Mouse (Mus musculus) stomach, embryonic 16.5 days (tissue): ENCODE measurements around the gene Dnajc2. TPM values are rescaled to one million over a fixed set of nuclear protein-coding genes. Genes with fewer than 3 reads are reported as not detected.

ENCODE experiments used
- ATAC-seq: fragments of 200-750 bp; cut with Nextera tagmentation; 2 replicates; pipeline ENCODE4 v1.8.0; 2017; ENCODE audit warnings: moderate number of reproducible peaks, moderate TSS enrichment; ENCODE audit not compliant: insufficient read depth, low FRiP score
- H3K27ac ChIP-seq: fragments of 300-500 bp; sonication (generic); 2 replicates; pipeline ENCODE4 v1.5.1; 2014; ENCODE audit warnings: low read length
- H3K27me3 ChIP-seq: fragments of 300-500 bp; sonication (generic); 2 replicates; pipeline ENCODE4 v1.6.1; 2014; ENCODE audit warnings: low read length, control low read depth, mixed read lengths; ENCODE audit not compliant: control insufficient read depth, insufficient read depth
- H3K36me3 ChIP-seq: fragments of 300-500 bp; sonication (generic); 2 replicates; pipeline ENCODE4 v1.6.1; 2014; ENCODE audit warnings: low read length; ENCODE audit not compliant: control insufficient read depth, insufficient read depth
- H3K4me1 ChIP-seq: fragments of 300-500 bp; sonication (generic); 2 replicates; pipeline ENCODE4 v1.6.1; 2014; ENCODE audit warnings: low read length, control low read depth, mixed read lengths; ENCODE audit not compliant: control insufficient read depth, insufficient read depth
- H3K4me2 ChIP-seq: fragments of 300-500 bp; sonication (generic); 2 replicates; pipeline ENCODE4 v1.6.1; 2014; ENCODE audit warnings: low read depth, low read length, mixed read lengths
- H3K4me3 ChIP-seq: fragments of 300-500 bp; sonication (generic); replicated peaks from 2 replicates; pipeline ENCODE4 v1.5.1; 2014; ENCODE audit warnings: mild to moderate bottlenecking, low read length
- H3K9ac ChIP-seq: fragments of 300-500 bp; sonication (generic); 2 replicates; pipeline ENCODE4 v1.6.1; 2014; ENCODE audit warnings: low read length
- H3K9me3 ChIP-seq: fragments of 300-500 bp; sonication (generic); replicated peaks from 2 replicates; pipeline ENCODE4 v1.6.1; 2016; ENCODE audit warnings: low read length, control low read depth; ENCODE audit not compliant: control insufficient read depth
- WGBS: fragments of 180-500 bp; shearing (Covaris S2); extraction: QIAGEN DNeasy Blood & Tissue Kit; methylation state at CpG from one replicate; pipeline ENCODE4 v1.1.7; 2014; 5-methylcytosine and 5-hydroxymethylcytosine counted together
- polyA plus RNA-seq: library from polyadenylated mRNA; unstranded; fragments of >200 nt; fragmentation: Nextera tagmentation; extraction: Ambion mirVana; gene quantifications from 2 replicates; pipeline ENCODE4 v1.2.1, GENCODE M21; 2015

Dnajc2 gene
- polyA plus RNA-seq, 1 experiment from 2014 or later, result 47.6 TPM

- H3K27ac ChIP-seq, result no peak overlapping the region
- no peaks in the 10 kb centered on the region for H3K27me3 ChIP-seq
- no peaks in the 10 kb centered on the region for H3K4me1 ChIP-seq
- H3K9ac ChIP-seq, result no peak overlapping the region
- no peaks in the 10 kb centered on the region for H3K9me3 ChIP-seq
- H3K4me3 ChIP-seq, result no peak overlapping the region
- 91% methylated on average over 6 of the region's 6 CpGs for WGBS
- ATAC-seq, result no peak
- H3K36me3 ChIP-seq, result peaks cover 23% of the 10 kb centered on the region
- no peak overlapping the region for H3K4me2 ChIP-seq
Measured at GRCm38 (mm10) chr5:21769841-21770240, 15.2 kb downstream of the Dnajc2 start.

GRCm38 (mm10) chr5:21768506-21768905, 16.5 kb downstream of the Dnajc2 start:
- no peaks in the 10 kb centered on the region for H3K27me3 ChIP-seq
- 90% methylated on average over 4 of the region's 4 CpGs for WGBS
- ATAC-seq, result no peak
- H3K4me1 ChIP-seq, result no peaks in the 10 kb centered on the region
- H3K27ac ChIP-seq, result no peak overlapping the region
- no peak overlapping the region for H3K4me2 ChIP-seq
- no peak overlapping the region for H3K9ac ChIP-seq
- H3K36me3 ChIP-seq, result peaks cover 31% of the 10 kb centered on the region
- H3K4me3 ChIP-seq, result no peak overlapping the region
- H3K9me3 ChIP-seq, result no peaks in the 10 kb centered on the region

- Histone ChIP-seq H3K4me3 (no peak overlapping the region), H3K4me2 (no peak overlapping the region), H3K36me3 (peaks cover 23% of the 10 kb centered on the region; the same call in 1 of the 2 replicates), H3K9ac (no peak overlapping the region), H3K27me3 (no peaks in the 10 kb centered on the region), H3K4me1 (no peaks in the 10 kb centered on the region), H3K27ac (no peak overlapping the region), H3K9me3 (no peaks in the 10 kb centered on the region)
- 93% methylated on average over 7 of the region's 8 CpGs for WGBS
- no peak for ATAC-seq
Measured at GRCm38 (mm10) chr5:21745966-21746365, 39.1 kb downstream of the Dnajc2 start.

DNA sequence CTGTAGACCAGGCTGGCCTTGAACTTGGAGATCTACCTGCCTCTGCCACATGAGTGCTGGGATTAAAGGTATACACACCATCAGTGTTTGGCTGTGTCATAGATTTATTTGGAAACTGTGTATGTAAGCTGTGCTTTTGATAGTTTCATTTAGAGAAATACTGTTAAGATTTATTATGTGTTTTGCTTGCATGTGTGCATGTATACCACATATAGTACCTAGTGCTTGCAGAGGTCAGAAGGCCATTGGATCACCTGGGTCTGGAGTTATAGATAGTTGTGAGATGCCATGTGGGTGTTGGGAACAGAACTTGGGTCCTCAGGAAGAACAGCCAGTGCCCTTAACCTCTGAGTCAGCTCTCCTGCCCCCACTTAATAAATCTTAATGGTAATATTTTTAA, 40.4 kb downstream of the Dnajc2 start:
- H3K9ac ChIP-seq, result no peak overlapping the region
- H3K9me3 ChIP-seq, result no peaks in the 10 kb centered on the region
- ATAC-seq, result no peak
- H3K27ac ChIP-seq, result no peak overlapping the region
- H3K36me3 ChIP-seq, result peaks cover 28% of the 10 kb centered on the region; the same call in 1 of the 2 replicates
- no peak overlapping the region for H3K4me2 ChIP-seq
- H3K4me3 ChIP-seq, result no peak overlapping the region
- no peaks in the 10 kb centered on the region for H3K27me3 ChIP-seq
- no peaks in the 10 kb centered on the region for H3K4me1 ChIP-seq

- no peak overlapping the region for H3K9ac ChIP-seq
- ATAC-seq, result no peak
- H3K36me3 ChIP-seq, result peaks cover 24% of the 10 kb centered on the region; the same call in 1 of the 2 replicates
- H3K27me3 ChIP-seq, result no peaks in the 10 kb centered on the region
- no peak overlapping the region for H3K27ac ChIP-seq
- WGBS, result 95% methylated on average over 10 of the region's 10 CpGs
- H3K4me1 ChIP-seq, result no peaks in the 10 kb centered on the region
- no peak overlapping the region for H3K4me2 ChIP-seq
- no peaks in the 10 kb centered on the region for H3K9me3 ChIP-seq
- no peak overlapping the region for H3K4me3 ChIP-seq
Measured at GRCm38 (mm10) chr5:21743606-21744005, 41.4 kb downstream of the Dnajc2 start.

- Histone ChIP-seq H3K4me2 (no peak overlapping the region), H3K4me3 (no peak overlapping the region), H3K9ac (no peak overlapping the region), H3K27ac (no peak overlapping the region), H3K36me3 (peaks cover 21% of the 10 kb centered on the region; the same call in 1 of the 2 replicates), H3K4me1 (peaks cover 9% of the 10 kb centered on the region), H3K27me3 (no peaks in the 10 kb centered on the region), H3K9me3 (no peaks in the 10 kb centered on the region)
- 87% methylated on average over 13 of the region's 13 CpGs for WGBS
- ATAC-seq, result no peak
Measured at GRCm38 (mm10) chr5:21739881-21740280, 45.2 kb downstream of the Dnajc2 start.

DNA sequence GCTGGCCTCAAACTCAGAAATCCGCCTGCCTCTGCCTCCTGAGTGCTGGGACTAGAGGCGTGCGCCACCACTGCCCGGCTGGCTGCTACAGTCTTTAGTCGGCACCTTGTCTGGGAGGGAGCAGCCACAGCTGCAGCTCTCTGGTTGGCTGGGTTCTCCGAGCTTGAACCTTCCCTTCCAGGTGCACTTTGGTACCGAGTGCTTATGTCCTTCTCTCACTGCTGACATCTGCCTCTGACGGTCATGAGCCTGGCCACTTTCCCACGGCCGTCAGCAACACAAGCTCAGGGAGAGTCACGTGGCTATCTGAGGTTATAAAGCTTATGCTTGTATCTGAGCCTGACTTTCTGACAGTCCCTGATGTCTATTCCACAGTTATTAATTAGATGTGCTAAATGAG, 45.9 kb downstream of the Dnajc2 start:
- Histone ChIP-seq H3K4me1 (peaks cover 9% of the 10 kb centered on the region), H3K4me2 (no peak overlapping the region), H3K27ac (no peak overlapping the region), H3K4me3 (no peak overlapping the region), H3K27me3 (no peaks in the 10 kb centered on the region), H3K9me3 (no peaks in the 10 kb centered on the region), H3K9ac (no peak overlapping the region), H3K36me3 (peaks cover 19% of the 10 kb centered on the region; the same call in 1 of the 2 replicates)
- 86% methylated on average over 11 of the region's 11 CpGs for WGBS
- no peak for ATAC-seq

DNA sequence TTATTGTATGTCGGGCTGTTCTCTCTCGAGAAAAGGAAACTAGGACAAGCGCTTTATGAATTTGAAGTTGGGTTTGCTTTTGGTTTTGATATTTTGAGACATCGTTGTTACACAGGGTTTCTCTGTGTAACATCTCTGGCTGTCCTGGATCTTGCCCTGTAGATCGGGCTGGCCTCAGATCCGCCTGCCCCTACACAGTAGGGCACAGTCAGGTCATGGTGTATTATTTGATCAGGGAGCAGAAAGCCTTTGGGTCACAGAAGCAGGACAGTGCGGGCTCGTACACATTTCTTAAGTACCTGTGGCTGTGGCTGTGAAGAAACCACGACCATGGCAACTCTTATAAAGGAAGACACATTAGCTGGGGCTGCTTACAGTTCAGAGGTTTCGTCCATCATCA, 47.4 kb downstream of the Dnajc2 start:
- 14% methylated on average over 10 of the region's 10 CpGs for WGBS
- Histone ChIP-seq H3K9ac (peak overlapping the region; percentile 82), H3K36me3 (peaks cover 13% of the 10 kb centered on the region; the same call in 1 of the 2 replicates), H3K27me3 (no peaks in the 10 kb centered on the region), H3K4me3 (peak overlapping the region; percentile 67), H3K4me2 (peak overlapping the region; percentile 79), H3K9me3 (no peaks in the 10 kb centered on the region), H3K4me1 (peaks cover 12% of the 10 kb centered on the region), H3K27ac (no peak overlapping the region)
- no peak for ATAC-seq

DNA sequence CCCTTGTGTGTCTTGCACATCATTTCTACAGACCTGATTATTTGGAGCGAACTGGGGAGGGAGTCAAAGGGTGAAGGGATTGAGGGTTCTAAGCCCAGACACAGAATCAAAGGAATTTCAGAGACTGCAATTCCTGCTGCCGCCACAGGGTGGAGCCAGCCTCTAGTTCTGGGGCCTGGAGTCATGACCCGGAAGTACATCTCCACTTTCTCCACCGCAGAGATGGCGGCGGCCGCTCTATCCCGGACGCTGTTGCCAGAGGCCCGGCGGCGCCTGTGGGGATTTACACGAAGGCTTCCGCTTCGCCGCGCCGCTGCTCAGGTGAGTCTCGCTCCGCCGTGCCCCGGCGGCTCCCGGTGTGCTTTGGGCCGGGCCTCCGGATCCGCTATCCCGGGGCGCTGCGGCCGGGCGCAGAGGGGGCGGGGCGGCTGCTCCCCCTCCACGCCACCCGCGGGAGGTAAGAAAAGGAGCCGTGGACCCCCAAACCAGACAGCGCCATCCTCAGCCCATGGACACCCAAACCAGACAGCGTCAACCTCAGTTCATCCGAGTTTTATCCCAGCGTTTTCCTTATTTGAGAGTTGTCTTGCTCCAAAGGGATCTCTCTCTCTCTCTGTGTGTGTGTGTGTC, 48.0 kb downstream of the Dnajc2 start, which contains the start of gene Pmpcb:
Gene Pmpcb (plus strand): TSS at position 186 of the 630 bp plus-strand sequence.
- Histone ChIP-seq H3K4me2 (peak within 1 kb of the TSS; percentile 79), H3K4me1 (peaks cover 12% of the 10 kb centered on the region)
- under 1% methylated on average over 41 of the region's 42 CpGs for WGBS

More for the DNA sequence above, 48.0 kb downstream of the Dnajc2 start, which contains the start of gene Pmpcb:
- Histone ChIP-seq H3K9ac (peak within 1 kb of the TSS; percentile 82), H3K36me3 (peaks cover 13% of the 10 kb centered on the region; the same call in 1 of the 2 replicates), H3K9me3 (no peaks in the 10 kb centered on the region), H3K4me3 (peak within 1 kb of the TSS; percentile 67), H3K27me3 (no peaks in the 10 kb centered on the region), H3K27ac (peak within 1 kb of the TSS; percentile 58)
- peak; percentile 81 for ATAC-seq
